Mouse (Mus musculus) bone marrow macrophage, adult 2 months (primary cell): ENCODE results near the gene Gfm2.

Experiments
- CTCF ChIP-seq: IDR thresholded peaks from 2 replicates; pipeline ENCODE4 v1.5.1; 2012; ENCODE audit warnings: low read depth, mild to moderate bottlenecking, low read length, moderate library complexity
- POLR2A ChIP-seq: IDR thresholded peaks from 2 replicates; pipeline ENCODE4 v1.6.1; 2012; ENCODE audit warnings: mild to moderate bottlenecking, low read depth, low read length, borderline replicate concordance

- TF ChIP-seq POLR2A (no peak), CTCF (no peak)
Observed at GRCm38 (mm10) chr13:97104996-97105395, 32.7 kb upstream of the Gfm2 start.
